Mouse (Mus musculus) left cerebral cortex, adult 9 months (tissue): ENCODE data around the gene Pigr.

Experiments
- DNase-seq, 2 experiments: peaks; one replicate each; pipeline ENCODE4 v3.0.0; 2022; ENCODE audit warnings: low spot score in 2 of 2

Gene Pigr

DNA sequence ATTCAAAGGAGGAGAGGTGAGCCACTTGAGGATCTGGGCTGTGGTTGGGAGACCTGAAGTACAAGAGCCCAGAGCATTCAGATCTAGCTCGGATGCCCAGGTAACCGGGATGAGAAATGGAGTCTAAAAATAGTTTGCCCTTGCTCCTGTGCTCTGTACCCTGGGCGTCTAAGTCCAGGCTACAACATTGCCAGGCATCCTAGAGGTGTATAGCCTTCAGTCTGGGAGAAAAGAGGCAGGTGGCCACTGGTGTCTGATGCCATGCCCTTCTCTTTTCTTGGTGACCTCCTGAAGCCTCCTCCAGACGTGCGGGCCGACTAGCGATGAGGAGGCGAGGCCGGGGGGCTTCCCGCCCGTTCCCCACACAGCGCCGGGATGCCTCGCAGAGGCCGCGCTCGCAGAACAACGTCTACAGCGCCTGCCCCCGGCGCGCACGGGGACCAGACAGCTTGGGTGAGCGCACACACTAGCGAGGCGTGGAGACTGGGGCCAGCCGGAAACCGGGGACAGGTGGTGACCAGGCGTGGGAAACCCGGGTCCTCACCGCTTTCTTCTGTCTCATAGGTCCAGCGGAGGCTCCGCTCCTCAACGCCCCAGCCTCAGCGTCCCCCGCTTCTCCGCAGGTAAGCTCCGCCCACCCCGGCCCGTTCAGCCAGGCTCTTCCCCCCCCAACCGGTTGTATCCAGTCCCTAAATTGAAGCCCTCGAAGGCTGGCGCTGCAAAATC lies 51.6 kb downstream of the Pigr start:
- DNase-seq, result no peak

DNA sequence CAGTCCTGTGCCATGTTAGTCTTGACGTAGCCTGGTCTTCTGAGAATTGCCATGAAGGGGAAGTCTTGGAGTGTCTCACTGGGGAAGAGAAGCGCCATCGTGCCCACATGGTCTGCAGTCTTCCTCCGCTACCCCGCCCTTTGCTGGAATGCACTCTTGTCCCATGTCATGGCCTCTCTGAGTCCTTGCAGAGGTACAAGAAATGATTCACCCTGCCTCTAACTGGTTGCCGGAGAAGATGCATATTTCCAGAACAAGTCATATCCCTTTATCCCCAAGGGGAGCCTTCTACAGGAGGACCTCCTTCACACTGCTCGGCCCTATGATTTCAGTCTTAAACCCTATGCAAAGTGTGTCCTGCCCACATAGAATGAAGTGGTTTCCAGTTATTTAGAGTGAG lies 53.4 kb downstream of the Pigr start:
- no peak for DNase-seq

DNA sequence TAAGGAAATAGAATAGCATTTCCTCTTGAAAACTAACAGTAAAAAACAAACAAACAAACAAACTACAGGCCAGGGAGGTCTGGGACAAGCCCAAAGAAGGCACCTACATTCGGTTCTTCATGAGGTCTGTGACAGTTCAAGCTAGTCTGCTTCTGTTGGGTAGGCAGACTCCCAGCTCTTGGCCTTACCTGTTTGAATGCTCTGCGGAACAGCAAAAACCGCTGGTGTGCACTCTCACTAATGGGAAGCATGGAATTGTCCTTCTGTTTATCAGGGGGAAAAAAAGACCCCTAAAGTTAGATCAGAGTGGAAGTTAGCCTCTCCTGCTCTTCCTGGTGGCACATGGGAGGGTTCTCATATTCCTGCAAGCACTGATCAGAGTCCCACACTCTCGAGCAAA lies 56.7 kb downstream of the Pigr start:
- no peak for DNase-seq

DNA sequence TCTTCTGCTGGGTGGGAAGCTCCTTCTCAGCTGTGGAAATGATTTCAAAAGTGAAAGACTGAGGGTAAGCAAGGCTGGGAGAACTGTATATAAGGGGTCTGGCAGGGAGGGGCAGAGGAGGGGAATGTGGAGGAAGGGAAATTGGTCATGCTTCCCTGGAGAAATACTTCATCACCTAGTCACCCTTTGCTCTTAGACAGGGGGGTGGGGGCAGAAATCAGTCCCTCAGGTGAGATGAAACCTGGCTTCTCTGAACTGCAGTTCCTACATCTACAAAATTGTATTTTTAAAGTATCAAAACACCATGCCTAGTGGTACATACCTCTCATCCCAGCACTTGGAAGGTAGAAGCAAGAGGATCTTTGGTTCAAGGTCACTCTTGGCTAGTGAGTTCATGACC lies 60.9 kb downstream of the Pigr start, which contains the start of gene Il24:
Il24 (minus strand) TSS at position 101 of the 400 bp plus-strand sequence.
- DNase-seq, result no peak

DNA sequence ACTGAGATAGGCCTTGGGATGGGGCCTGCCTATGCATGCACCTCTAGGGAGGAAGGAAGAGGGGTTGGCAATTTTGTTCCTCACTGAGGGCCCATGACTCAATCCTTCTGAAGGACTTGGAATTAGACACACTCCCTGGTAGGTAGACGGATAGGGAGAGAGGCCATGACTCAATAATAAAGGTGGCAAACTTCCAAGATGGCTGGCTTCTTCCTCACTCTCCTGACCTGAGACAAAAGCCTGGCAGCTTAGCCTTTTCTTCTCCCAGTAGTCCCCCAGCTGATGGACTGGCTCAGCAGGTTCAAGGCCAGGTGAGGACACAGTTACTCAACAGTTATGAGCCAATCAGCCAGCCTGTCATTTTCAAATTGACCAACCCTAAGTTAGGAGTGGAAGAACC lies 66.0 kb downstream of the Pigr start:
- DNase-seq, result no peak

DNA sequence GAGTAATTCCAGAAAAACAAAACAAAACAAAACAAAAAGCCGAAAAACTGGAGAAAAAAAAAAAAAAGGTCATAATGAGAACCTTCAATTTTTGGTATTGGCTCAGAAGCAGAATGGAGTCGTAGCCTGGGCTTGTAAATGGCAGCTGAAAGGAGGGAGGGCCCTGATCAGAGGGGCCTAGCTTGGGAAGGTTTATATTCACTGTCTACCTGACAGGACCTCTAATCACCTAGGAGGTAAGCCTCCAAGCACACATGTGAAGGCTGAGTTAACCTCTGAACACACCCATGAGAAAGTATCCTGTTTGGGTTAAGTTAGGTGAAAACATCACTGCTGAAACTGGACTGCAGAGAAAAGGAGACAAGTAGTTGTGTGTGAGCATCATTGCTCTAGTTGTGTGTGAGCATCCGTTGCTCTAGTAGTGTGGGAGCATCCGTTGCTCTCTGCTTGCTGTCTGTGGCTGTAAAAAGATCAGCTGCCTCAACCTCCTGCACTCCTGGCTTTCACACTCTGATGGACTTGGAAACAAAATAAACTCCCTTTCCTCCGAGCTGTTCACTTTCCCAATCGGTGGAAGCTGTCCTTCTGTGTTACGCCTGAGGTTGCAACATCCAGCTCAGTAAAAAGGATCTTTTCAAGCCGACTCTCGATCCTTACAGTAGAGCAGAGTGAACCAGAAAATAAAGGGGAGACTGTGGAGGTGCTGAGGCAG lies 67.0 kb downstream of the Pigr start:
- no peak for DNase-seq

DNA sequence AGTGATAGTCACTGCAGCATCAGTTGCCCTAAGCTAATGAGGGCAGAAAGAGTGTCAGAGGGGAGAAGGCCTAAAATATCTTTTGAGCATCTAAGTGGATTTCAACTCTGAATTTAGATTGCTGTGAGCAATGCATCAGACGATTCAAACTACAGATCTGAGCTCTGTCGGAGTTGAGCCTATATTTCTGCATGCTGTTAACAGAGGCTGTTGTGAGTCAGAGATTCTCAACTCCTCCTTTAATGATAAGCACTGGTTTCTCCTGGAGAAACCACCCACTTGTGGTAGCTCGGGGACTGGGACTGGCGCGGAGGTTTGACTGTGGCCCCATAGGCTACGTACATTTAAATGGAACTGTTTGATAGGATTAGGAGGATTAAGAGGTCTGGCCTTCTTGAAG lies 68.0 kb downstream of the Pigr start:
- DNase-seq, result no peak
